Mouse (Mus musculus) heart, embryonic 16.5 days (tissue): ENCODE measurements at regions not wholly inside any gene's neighbourhood (a gene's known extent, or its start where the extent isn't known, plus 50 kb on each side); places are given as distances from the start of the nearest gene placed in this dataset.
A peak's percentile ranks its signal among the peaks of the same experiment; 100 is the strongest.

Experiments used
- ATAC-seq: fragments of 200-750 bp; cut with Nextera tagmentation; replicated peaks from 2 replicates; pipeline ENCODE4 v1.8.0; 2017; ENCODE audit warnings: moderate number of reproducible peaks; ENCODE audit not compliant: insufficient read depth, low FRiP score; ENCODE audit errors: extremely low read depth
- H3K27ac ChIP-seq: fragments of 300-500 bp; sonication (generic); 2 replicates; pipeline ENCODE4 v1.5.1; 2014; ENCODE audit warnings: mild to moderate bottlenecking, low read length, control low read depth, moderate library complexity
- H3K27me3 ChIP-seq: fragments of 300-500 bp; sonication (generic); 2 replicates; pipeline ENCODE4 v1.6.1; 2014; ENCODE audit warnings: low read length, mixed read lengths; ENCODE audit not compliant: control insufficient read depth, insufficient read depth
- H3K36me3 ChIP-seq: fragments of 300-500 bp; sonication (generic); 2 replicates; pipeline ENCODE4 v1.6.1; 2014; ENCODE audit not compliant: control insufficient read depth, insufficient read depth
- H3K4me1 ChIP-seq: fragments of 300-500 bp; sonication (generic); 2 replicates; pipeline ENCODE4 v1.6.1; 2014; ENCODE audit warnings: low read length, mixed read lengths; ENCODE audit not compliant: control insufficient read depth, insufficient read depth
- H3K4me2 ChIP-seq: fragments of 300-500 bp; sonication (generic); 2 replicates; pipeline ENCODE4 v1.6.1; 2014; ENCODE audit warnings: low read depth, mild to moderate bottlenecking, control low read depth, low read length
- H3K4me3 ChIP-seq: fragments of 300-500 bp; sonication (generic); 2 replicates; pipeline ENCODE4 v1.5.1; 2014; ENCODE audit warnings: mild to moderate bottlenecking, control low read depth, low read length
- H3K9ac ChIP-seq: fragments of 300-500 bp; sonication (generic); 2 replicates; pipeline ENCODE4 v1.6.1; 2014; ENCODE audit warnings: low read length, control low read depth
- H3K9me3 ChIP-seq: fragments of 300-500 bp; sonication (generic); replicated peaks from 2 replicates; pipeline ENCODE4 v1.6.1; 2016; ENCODE audit warnings: low read length; ENCODE audit not compliant: control insufficient read depth
- WGBS: fragments of 180-500 bp; shearing (Covaris S2); extraction: QIAGEN DNeasy Blood & Tissue Kit; methylation state at CpG from one replicate; pipeline ENCODE4 v1.1.7; 2014; 5-methylcytosine and 5-hydroxymethylcytosine counted together

DNA sequence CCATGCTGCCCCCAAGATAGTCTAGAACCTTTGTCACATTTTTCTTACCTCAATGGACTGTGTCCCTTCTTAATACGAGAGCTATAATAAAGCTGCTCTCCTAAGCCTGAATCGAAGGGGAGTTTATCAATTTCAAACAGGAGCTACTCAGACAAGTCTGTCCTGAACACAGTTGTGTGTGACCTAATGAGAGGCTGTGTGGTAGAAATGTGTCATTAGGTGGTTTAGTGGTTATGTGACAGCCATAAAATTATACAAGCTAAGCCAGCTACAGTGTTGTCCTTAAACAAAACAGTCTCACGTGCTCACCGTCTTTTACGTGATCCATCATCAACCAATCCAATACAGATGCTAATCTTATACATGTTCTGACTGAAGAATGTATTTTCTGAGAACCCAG, 114.5 kb upstream of the Jun start:
- Histone ChIP-seq H3K27ac (no peak overlapping the region), H3K4me1 (no peaks in the 10 kb centered on the region; the same call in 1 of the 2 replicates), H3K9ac (no peak overlapping the region), H3K4me2 (no peak overlapping the region), H3K27me3 (no peaks in the 10 kb centered on the region), H3K9me3 (no peaks in the 10 kb centered on the region), H3K4me3 (no peak overlapping the region), H3K36me3 (no peaks in the 10 kb centered on the region)
- WGBS, result 78% methylated on average over 5 of the region's 5 CpGs
- no peak for ATAC-seq

DNA sequence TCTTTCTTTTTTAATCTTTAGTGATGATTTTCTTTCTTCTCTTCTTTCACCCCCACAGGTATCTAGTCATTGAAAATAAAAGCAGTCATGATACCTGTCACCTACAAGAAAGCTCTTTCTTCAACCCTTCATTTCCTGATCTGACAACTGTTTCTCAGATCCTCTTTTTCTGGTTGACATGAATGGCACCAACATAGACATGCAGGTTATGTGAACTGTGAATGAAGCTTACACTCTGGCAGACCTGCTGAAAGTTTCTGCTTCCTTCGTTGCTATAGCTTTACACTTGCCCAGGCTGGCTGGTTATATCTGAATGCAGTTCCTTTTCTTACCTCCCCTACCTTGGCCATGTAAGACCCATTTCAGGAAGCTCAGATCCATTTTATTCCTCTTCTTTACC, 115.2 kb upstream of the Jun start:
- H3K4me2 ChIP-seq, result no peak overlapping the region
- no peak for ATAC-seq
- no peak overlapping the region for H3K4me3 ChIP-seq
- 76% methylated on average over 1 of the region's 1 CpGs for WGBS
- H3K9ac ChIP-seq, result no peak overlapping the region
- H3K9me3 ChIP-seq, result no peaks in the 10 kb centered on the region
- no peaks in the 10 kb centered on the region for H3K27me3 ChIP-seq
- H3K27ac ChIP-seq, result no peak overlapping the region
- no peaks in the 10 kb centered on the region; the same call in 1 of the 2 replicates for H3K4me1 ChIP-seq
- H3K36me3 ChIP-seq, result no peaks in the 10 kb centered on the region

DNA sequence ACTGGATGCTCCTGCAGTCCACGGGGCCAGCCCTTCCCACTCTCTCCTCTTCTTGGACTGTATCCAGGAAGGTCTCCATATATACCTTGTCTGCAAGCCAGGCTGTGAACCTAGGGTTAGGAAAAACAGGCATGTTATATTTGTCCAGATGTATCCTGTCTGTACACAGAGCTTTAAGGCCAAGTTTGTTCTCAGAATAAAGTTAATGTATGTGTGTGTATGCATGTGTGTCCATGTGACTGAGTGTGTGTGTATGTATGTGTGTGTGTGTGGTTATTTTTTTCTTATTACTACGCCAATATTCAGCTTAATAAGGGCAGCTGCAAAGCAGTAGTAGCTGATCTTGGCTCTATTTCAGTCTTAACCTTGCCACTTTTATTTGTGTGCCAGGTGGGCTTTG, 117.7 kb upstream of the Jun start:
- no peak overlapping the region for H3K4me3 ChIP-seq
- WGBS, result 38% methylated on average over 2 of the region's 2 CpGs
- H3K4me2 ChIP-seq, result no peak overlapping the region
- H3K36me3 ChIP-seq, result no peaks in the 10 kb centered on the region
- no peak for ATAC-seq
- no peaks in the 10 kb centered on the region; the same call in 1 of the 2 replicates for H3K4me1 ChIP-seq
- no peaks in the 10 kb centered on the region for H3K27me3 ChIP-seq
- no peaks in the 10 kb centered on the region for H3K9me3 ChIP-seq
- no peak overlapping the region for H3K9ac ChIP-seq
- no peak overlapping the region for H3K27ac ChIP-seq

DNA sequence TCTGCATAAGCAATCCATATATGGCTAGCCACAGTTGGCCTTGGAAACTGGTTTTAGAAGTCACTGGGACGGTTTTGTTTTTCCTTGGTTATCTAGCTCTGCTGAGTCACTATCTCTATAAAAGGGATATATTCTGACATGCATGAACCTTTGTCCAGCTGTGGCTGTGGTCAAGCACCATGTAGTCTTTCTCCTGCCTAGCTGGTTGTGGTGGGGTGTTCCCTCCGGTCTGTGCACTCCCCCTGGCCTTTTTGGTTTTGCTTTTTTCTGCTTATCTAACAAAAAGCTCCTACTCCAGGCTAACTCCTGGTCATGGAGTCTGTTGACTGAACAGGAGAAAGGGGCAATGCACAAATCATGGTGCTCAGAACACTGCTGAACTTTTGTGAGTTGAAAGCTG, 125.7 kb upstream of the Jun start:
- H3K9me3 ChIP-seq, result no peaks in the 10 kb centered on the region
- H3K4me2 ChIP-seq, result no peak overlapping the region
- no peaks in the 10 kb centered on the region for H3K27me3 ChIP-seq
- no peaks in the 10 kb centered on the region; the same call in 1 of the 2 replicates for H3K4me1 ChIP-seq
- H3K27ac ChIP-seq, result no peak overlapping the region
- no peak for ATAC-seq
- H3K4me3 ChIP-seq, result no peak overlapping the region
- H3K9ac ChIP-seq, result no peak overlapping the region
- no peaks in the 10 kb centered on the region for H3K36me3 ChIP-seq
- WGBS, result 40% methylated on average over 2 of the region's 2 CpGs

DNA sequence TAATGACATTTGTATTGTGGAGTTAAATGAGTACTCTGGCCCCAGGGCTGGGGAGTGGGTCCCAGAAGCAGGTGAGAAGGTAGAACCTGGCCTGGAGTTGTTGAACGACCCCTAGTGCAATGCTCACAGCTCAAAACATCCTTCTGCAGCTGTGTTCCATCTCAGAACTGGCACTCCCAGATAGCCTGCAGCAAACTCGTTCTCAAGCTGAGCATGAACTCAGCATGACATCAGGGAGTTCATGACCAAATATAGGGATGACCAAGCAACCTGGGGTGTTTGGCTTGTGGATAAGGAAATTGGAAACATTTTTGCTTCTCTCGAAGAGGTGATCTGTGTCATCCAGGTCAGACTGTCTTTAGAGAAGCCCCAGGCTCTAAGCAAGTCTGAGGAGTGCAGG, 126.4 kb upstream of the Jun start:
- H3K4me1 ChIP-seq, result no peaks in the 10 kb centered on the region; the same call in 1 of the 2 replicates
- no peaks in the 10 kb centered on the region for H3K27me3 ChIP-seq
- H3K9me3 ChIP-seq, result no peaks in the 10 kb centered on the region
- H3K4me2 ChIP-seq, result no peak overlapping the region
- no peak overlapping the region for H3K27ac ChIP-seq
- no peak for ATAC-seq
- H3K9ac ChIP-seq, result no peak overlapping the region
- no peak overlapping the region for H3K4me3 ChIP-seq
- H3K36me3 ChIP-seq, result no peaks in the 10 kb centered on the region
- WGBS, result 42% methylated on average over 3 of the region's 3 CpGs

DNA sequence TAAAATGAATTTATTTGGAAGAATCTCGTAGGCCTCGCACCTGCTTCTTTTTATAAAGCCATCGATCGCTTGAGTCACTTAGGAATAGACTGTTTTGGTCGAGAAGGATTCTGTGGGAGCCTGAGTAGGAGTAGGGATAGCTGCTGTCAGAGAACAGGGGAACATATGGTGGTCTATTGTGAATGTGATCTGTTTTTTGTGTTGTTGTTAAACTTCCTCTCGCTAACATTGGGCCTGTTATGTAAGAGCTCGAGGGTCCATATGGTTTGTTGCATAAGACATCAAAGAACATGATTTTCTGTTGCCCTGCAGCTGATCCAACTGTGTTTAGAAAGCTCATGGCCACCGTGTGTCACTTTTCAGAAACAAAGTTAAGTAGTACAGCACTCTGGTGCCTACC, 126.9 kb upstream of the Jun start:
- H3K27ac ChIP-seq, result no peak overlapping the region
- no peaks in the 10 kb centered on the region for H3K36me3 ChIP-seq
- no peak overlapping the region for H3K9ac ChIP-seq
- no peak for ATAC-seq
- no peaks in the 10 kb centered on the region for H3K27me3 ChIP-seq
- no peak overlapping the region for H3K4me2 ChIP-seq
- H3K4me1 ChIP-seq, result no peaks in the 10 kb centered on the region; the same call in 1 of the 2 replicates
- 89% methylated on average over 8 of the region's 8 CpGs for WGBS
- no peaks in the 10 kb centered on the region for H3K9me3 ChIP-seq
- no peak overlapping the region for H3K4me3 ChIP-seq

DNA sequence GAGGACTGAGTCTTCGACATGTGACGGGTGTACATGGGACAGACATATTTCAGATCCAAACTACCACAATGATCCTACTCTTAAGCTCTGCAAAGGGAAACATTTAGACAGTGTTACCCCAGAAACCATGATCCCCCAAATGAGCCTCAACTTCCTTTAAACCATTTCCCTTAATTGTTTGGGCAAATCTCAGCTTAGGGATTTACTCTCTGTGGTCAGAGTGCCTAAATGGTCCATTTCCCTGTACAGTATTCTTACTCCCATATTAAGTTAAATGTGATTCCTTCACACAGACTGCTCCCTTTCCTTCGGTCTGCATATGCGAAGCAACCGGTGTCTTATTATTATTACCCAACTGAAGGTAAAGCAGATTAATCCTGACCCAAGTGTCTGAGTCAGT, 128.4 kb upstream of the Jun start:
- 92% methylated on average over 5 of the region's 5 CpGs for whole genome bisulfite sequencing
- Histone ChIP-seq H3K27me3 (no peaks in the 10 kb centered on the region), H3K4me1 (peaks cover 3% of the 10 kb centered on the region; the same call in 1 of the 2 replicates), H3K9ac (no peak overlapping the region), H3K27ac (no peak overlapping the region), H3K9me3 (no peaks in the 10 kb centered on the region), H3K4me3 (no peak overlapping the region), H3K36me3 (no peaks in the 10 kb centered on the region), H3K4me2 (no peak overlapping the region)
- ATAC-seq, result no peak

DNA sequence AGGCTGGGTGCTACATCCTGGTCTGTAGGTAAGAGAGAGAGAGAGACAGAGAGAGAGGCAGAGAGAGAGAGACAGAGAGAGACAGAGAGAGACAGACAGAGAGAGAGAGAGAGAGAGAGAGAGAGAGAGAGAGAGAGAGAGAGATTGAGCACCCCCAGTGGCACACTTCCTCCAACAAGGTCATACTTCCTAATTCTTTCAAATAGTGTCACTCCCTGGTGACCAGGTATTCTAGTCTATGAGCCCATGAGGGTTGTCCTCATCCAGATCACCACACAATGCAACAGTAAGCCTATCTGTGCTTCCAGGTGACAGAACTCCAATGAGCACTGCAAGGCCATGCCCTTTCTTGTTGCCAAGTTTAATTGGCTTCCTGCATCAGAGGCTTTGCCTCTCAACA, 129.0 kb upstream of the Jun start:
- H3K4me1 ChIP-seq, result peaks cover 3% of the 10 kb centered on the region; the same call in 1 of the 2 replicates
- ATAC-seq, result no peak

DNA sequence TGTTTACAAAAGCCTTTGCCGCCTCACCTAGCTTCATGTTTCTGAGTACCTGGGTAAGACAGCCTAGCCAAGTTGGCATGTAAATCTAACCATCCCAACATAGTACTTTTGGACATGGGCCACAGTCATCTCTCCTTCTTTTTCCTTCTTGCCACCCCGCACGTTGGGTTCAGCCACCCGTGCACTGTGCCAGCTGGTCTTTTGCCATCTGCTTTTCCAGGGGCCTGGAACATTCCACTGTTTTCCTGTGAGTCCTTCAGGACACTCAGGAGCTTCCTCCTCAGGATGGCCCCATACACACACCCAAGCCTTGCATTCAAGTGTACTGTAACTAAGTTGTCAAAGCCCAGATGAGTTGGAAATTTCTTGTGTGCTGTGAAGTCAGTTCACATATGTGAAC, 132.2 kb upstream of the Jun start:
- 0 out of 2 replicates have a peak, but pooled peaks have one; percentile 28 for ATAC-seq
- H3K27me3 ChIP-seq, result no peaks in the 10 kb centered on the region
- H3K9me3 ChIP-seq, result no peaks in the 10 kb centered on the region
- no peaks in the 10 kb centered on the region for H3K36me3 ChIP-seq
- H3K9ac ChIP-seq, result no peak overlapping the region
- no peak overlapping the region for H3K4me2 ChIP-seq
- 0 out of 2 replicates have a peak, but pooled peaks cover 3% of the 10 kb centered on the region for H3K4me1 ChIP-seq
- H3K27ac ChIP-seq, result no peak overlapping the region
- no peak overlapping the region for H3K4me3 ChIP-seq
- 72% methylated on average over 4 of the region's 4 CpGs for WGBS

More for the DNA sequence above, 129.0 kb upstream of the Jun start:
- Histone ChIP-seq H3K36me3 (no peaks in the 10 kb centered on the region), H3K4me2 (no peak overlapping the region), H3K27me3 (no peaks in the 10 kb centered on the region), H3K9ac (no peak overlapping the region), H3K9me3 (no peaks in the 10 kb centered on the region), H3K4me3 (no peak overlapping the region), H3K27ac (no peak overlapping the region)
